Mouse (Mus musculus) lung, adult 2 months (tissue): ENCODE measurements around the gene Wbp1l.

Source experiments
- CTCF ChIP-seq: fragments of 200-500 bp; IDR thresholded peaks from 2 replicates; pipeline ENCODE4 v1.5.1; 2011; ENCODE audit warnings: mild to moderate bottlenecking, low read length, control low read depth; ENCODE audit not compliant: insufficient read depth
- POLR2A ChIP-seq: fragments of 200-500 bp; IDR thresholded peaks from 2 replicates; pipeline ENCODE4 v1.6.1; 2011; ENCODE audit warnings: low read depth, mild to moderate bottlenecking, control low read depth, low read length, borderline replicate concordance; ENCODE audit errors: extremely low read depth

GRCm38 (mm10) chr19:46564043-46564462 lies 34.8 kb upstream of the Wbp1l start:
- TF ChIP-seq POLR2A = no peak
- no peak for TF ChIP-seq CTCF
